Mouse (Mus musculus): ENCODE measurements around the gene Slco2a1. TPM values are rescaled to one million over a fixed set of nuclear protein-coding genes. Genes with fewer than 3 reads are reported as not detected.
A peak's percentile ranks its signal among the peaks of the same experiment; 100 is the strongest.

The Slco2a1 gene
- polyA plus RNA-seq, 1 experiment from 2014 or later: 15.2 TPM

DNA sequence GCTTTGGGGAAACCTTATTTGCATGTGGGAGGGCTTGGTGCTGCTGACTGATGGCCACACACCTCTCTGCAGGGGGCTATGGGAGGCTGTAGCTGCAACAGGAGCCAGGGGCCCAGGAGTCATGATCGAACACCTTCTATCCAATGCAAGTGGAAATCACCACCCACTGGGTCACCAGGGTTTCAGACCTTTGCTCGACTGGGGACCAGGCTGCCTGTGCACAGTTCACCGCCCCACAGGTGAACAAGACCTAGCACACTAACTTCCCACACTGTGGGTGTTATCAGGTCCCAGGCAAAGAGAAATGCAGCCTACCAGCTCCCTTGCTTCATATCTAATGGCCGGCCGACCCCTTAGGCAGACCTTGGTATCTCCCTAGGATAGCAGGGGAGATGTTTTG lies 8.1 kb upstream of the Slco2a1 start:
- ATAC-seq: peak; percentile 54
- 78% methylated on average over 5 of the region's 5 CpGs for WGBS
- Histone ChIP-seq H3K27ac (ENCODE audit: low read length) (no peak overlapping the region), H3K36me3 (ENCODE audit: control insufficient read depth, insufficient read depth, low read length) (no peaks in the 10 kb centered on the region), H3K4me2 (ENCODE audit: low read depth, low read length) (no peak overlapping the region), H3K9ac (ENCODE audit: low read depth, low read length) (no peak overlapping the region), H3K27me3 (replicated peaks; ENCODE audit: control insufficient read depth, insufficient read depth, low read length) (no peaks in the 10 kb centered on the region), H3K4me3 (ENCODE audit: low read length) (no peak overlapping the region), H3K9me3 (ENCODE audit: control insufficient read depth, low read length) (no peaks in the 10 kb centered on the region), H3K4me1 (ENCODE audit: control insufficient read depth, insufficient read depth, low read length) (no peaks in the 10 kb centered on the region)

- Histone ChIP-seq H3K27ac (ENCODE audit: low read length) (no peak overlapping the region), H3K27me3 (replicated peaks; ENCODE audit: control insufficient read depth, insufficient read depth, low read length) (no peaks in the 10 kb centered on the region), H3K36me3 (ENCODE audit: control insufficient read depth, insufficient read depth, low read length) (no peaks in the 10 kb centered on the region), H3K9ac (ENCODE audit: low read depth, low read length) (no peak overlapping the region), H3K4me3 (ENCODE audit: low read length) (no peak overlapping the region), H3K9me3 (ENCODE audit: control insufficient read depth, low read length) (no peaks in the 10 kb centered on the region), H3K4me1 (ENCODE audit: control insufficient read depth, insufficient read depth, low read length) (no peaks in the 10 kb centered on the region), H3K4me2 (ENCODE audit: low read depth, low read length) (no peak overlapping the region)
- ATAC-seq: no peak
- WGBS: 90% methylated on average over 2 of the region's 2 CpGs
These were observed 6.7 kb upstream of the Slco2a1 start for GRCm38 (mm10) chr9:102981791-102982190.

DNA sequence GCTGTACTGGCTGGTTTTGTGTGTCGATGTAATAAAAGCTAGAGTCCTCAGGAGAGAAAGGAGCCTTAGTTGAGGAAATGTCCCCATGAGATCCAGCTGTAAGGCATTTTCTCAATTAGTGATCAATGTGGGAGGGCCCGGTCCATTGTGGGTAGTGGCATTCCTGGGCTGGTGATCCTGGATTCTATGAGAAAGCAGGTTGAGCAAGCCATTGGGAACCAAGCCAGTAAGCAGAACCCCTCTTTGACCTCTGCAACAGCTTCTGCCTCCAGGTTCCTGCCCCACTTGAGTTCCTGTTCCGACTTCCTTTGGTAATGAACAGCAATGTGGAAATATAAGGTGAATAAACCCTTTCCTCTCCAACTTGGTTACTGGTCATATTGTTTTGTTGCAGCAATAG lies 6.1 kb upstream of the Slco2a1 start:
- no peaks in the 10 kb centered on the region for H3K36me3 ChIP-seq (ENCODE audit: control insufficient read depth, insufficient read depth, low read length)
- no peak overlapping the region for H3K9ac ChIP-seq (ENCODE audit: low read depth, low read length)
- no peaks in the 10 kb centered on the region for H3K9me3 ChIP-seq (ENCODE audit: control insufficient read depth, low read length)
- no peak overlapping the region for H3K4me3 ChIP-seq (ENCODE audit: low read length)
- H3K27ac ChIP-seq (ENCODE audit: low read length): no peak overlapping the region
- no peaks in the 10 kb centered on the region for H3K27me3 ChIP-seq (replicated peaks; ENCODE audit: control insufficient read depth, insufficient read depth, low read length)
- WGBS: 86% methylated on average over 3 of the region's 3 CpGs
- H3K4me1 ChIP-seq (ENCODE audit: control insufficient read depth, insufficient read depth, low read length): no peaks in the 10 kb centered on the region
- no peak overlapping the region for H3K4me2 ChIP-seq (ENCODE audit: low read depth, low read length)
- no peak for ATAC-seq

GRCm38 (mm10) chr9:102985111-102985510 lies 3.4 kb upstream of the Slco2a1 start:
- no peak overlapping the region for H3K4me2 ChIP-seq (ENCODE audit: low read depth, low read length)
- H3K9me3 ChIP-seq (ENCODE audit: control insufficient read depth, low read length): no peaks in the 10 kb centered on the region
- WGBS: 62% methylated on average over 1 of the region's 1 CpGs
- ATAC-seq: no peak
- H3K27me3 ChIP-seq (replicated peaks; ENCODE audit: control insufficient read depth, insufficient read depth, low read length): no peaks in the 10 kb centered on the region
- no peak overlapping the region for H3K9ac ChIP-seq (ENCODE audit: low read depth, low read length)
- no peak overlapping the region for H3K27ac ChIP-seq (ENCODE audit: low read length)
- H3K36me3 ChIP-seq (ENCODE audit: control insufficient read depth, insufficient read depth, low read length): no peaks in the 10 kb centered on the region
- no peaks in the 10 kb centered on the region for H3K4me1 ChIP-seq (ENCODE audit: control insufficient read depth, insufficient read depth, low read length)
- H3K4me3 ChIP-seq (ENCODE audit: low read length): no peak overlapping the region

GRCm38 (mm10) chr9:102985939-102986338 lies 2.6 kb upstream of the Slco2a1 start:
- no peaks in the 10 kb centered on the region for H3K9me3 ChIP-seq (ENCODE audit: control insufficient read depth, low read length)
- no peak overlapping the region for H3K4me3 ChIP-seq (ENCODE audit: low read length)
- H3K4me1 ChIP-seq (ENCODE audit: control insufficient read depth, insufficient read depth, low read length): no peaks in the 10 kb centered on the region
- no peak for ATAC-seq
- no peaks in the 10 kb centered on the region for H3K36me3 ChIP-seq (ENCODE audit: control insufficient read depth, insufficient read depth, low read length)
- H3K4me2 ChIP-seq (ENCODE audit: low read depth, low read length): no peak overlapping the region
- no peaks in the 10 kb centered on the region for H3K27me3 ChIP-seq (replicated peaks; ENCODE audit: control insufficient read depth, insufficient read depth, low read length)
- no peak overlapping the region for H3K27ac ChIP-seq (ENCODE audit: low read length)
- 39% methylated on average over 4 of the region's 4 CpGs for WGBS
- no peak overlapping the region for H3K9ac ChIP-seq (ENCODE audit: low read depth, low read length)

DNA sequence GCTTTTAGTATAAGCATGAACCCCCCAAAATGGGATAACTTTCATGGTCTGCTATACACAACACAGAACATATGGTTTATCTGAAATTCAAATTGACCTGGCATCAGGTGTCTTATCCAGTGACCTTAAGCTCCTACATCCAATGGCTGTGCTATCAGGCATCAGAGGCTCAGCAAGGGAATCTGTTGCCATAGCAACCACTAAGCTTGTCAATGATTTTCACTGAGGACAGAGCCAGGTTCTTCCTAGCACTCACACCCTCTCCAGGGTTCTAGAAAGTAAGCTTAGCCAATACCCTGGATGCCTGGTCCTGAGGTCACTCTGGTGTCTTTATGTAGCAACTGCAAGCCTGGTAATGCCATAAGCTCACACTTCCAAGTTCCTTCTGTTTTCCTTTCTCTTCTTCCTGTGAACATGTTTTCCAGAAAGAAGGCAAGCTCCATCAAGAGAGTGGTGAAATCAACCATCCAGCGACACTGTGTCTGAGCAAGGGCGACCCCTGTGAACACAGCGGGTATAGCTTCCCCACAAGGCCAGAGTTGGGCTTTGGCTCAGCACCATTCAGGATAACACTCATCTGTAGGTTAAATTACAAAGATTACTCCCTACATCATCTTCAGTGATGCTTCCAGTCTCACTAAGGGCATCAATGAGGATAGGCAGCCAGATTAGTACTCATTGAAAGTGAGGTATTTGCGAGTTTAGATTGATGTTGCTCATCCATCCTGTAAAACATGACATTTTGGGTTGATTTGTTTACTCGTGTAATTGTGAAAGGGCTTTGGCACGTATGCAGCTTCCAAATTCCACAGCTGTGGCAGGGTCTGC lies 2.0 kb downstream of the Slco2a1 start:
- Histone ChIP-seq H3K27ac (ENCODE audit: low read length) (no peak overlapping the region), H3K27me3 (replicated peaks; ENCODE audit: control insufficient read depth, insufficient read depth, low read length) (no peaks in the 10 kb centered on the region), H3K9me3 (ENCODE audit: control insufficient read depth, low read length) (no peaks in the 10 kb centered on the region), H3K4me1 (ENCODE audit: control insufficient read depth, insufficient read depth, low read length) (no peaks in the 10 kb centered on the region; the same call in 1 of the 2 replicates), H3K4me3 (ENCODE audit: low read length) (no peak overlapping the region), H3K4me2 (ENCODE audit: low read depth, low read length) (no peak overlapping the region), H3K9ac (ENCODE audit: low read depth, low read length) (no peak overlapping the region), H3K36me3 (ENCODE audit: control insufficient read depth, insufficient read depth, low read length) (no peaks in the 10 kb centered on the region)
- WGBS: 46% methylated on average over 6 of the region's 6 CpGs
- ATAC-seq: no peak

DNA sequence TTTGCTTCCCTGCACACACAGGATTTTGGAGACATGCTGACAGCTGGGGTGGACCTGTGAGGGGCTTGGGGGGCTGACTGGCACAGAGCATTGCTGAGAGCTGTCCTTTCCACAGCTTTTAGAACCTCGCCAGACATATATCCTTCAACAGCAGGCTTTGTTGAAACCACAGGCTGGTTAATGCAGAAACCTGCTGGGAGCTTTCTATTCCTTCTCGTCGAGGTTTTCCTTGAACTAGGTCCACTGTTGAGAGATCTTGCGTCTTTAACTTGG lies 2.6 kb downstream of the Slco2a1 start:
- no peaks in the 10 kb centered on the region for H3K27me3 ChIP-seq (replicated peaks; ENCODE audit: control insufficient read depth, insufficient read depth, low read length)
- H3K4me1 ChIP-seq (ENCODE audit: control insufficient read depth, insufficient read depth, low read length): no peaks in the 10 kb centered on the region; the same call in 1 of the 2 replicates
- no peaks in the 10 kb centered on the region for H3K9me3 ChIP-seq (ENCODE audit: control insufficient read depth, low read length)
- no peaks in the 10 kb centered on the region for H3K36me3 ChIP-seq (ENCODE audit: control insufficient read depth, insufficient read depth, low read length)
- no peak overlapping the region for H3K9ac ChIP-seq (ENCODE audit: low read depth, low read length)
- no peak overlapping the region for H3K4me3 ChIP-seq (ENCODE audit: low read length)
- H3K4me2 ChIP-seq (ENCODE audit: low read depth, low read length): no peak overlapping the region
- 81% methylated on average over 4 of the region's 4 CpGs for WGBS
- no peak for ATAC-seq
- no peak overlapping the region for H3K27ac ChIP-seq (ENCODE audit: low read length)

- no peak overlapping the region for H3K27ac ChIP-seq (ENCODE audit: low read length)
- 54% methylated on average over 6 of the region's 6 CpGs for WGBS
These were observed 4.4 kb downstream of the Slco2a1 start for GRCm38 (mm10) chr9:102992877-102993276.

DNA sequence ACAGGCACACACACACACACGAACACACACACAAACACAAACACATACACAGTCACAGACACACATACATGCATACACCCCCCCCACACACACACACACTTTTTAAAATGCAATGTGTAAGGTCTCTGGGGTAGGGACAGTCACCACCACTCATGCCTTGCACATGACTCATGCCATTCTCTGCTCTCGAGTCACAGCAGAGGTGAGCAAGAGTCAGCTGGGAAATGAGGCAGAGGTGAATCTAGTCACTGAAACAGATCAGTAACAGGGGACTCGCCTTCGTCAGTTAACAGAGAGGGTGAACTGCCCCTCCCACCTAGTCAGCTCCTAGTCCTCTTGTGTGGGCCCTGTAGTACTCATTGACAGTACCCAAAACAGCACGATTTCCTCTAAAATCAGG lies 5.3 kb downstream of the Slco2a1 start:
- no peaks in the 10 kb centered on the region for H3K36me3 ChIP-seq (ENCODE audit: control insufficient read depth, insufficient read depth, low read length)
- H3K4me2 ChIP-seq (ENCODE audit: low read depth, low read length): no peak overlapping the region
- H3K9me3 ChIP-seq (ENCODE audit: control insufficient read depth, low read length): no peaks in the 10 kb centered on the region
- no peak overlapping the region for H3K9ac ChIP-seq (ENCODE audit: low read depth, low read length)
- H3K27ac ChIP-seq (ENCODE audit: low read length): no peak overlapping the region
- no peak overlapping the region for H3K4me3 ChIP-seq (ENCODE audit: low read length)
- 64% methylated on average over 5 of the region's 5 CpGs for WGBS
- H3K4me1 ChIP-seq (ENCODE audit: control insufficient read depth, insufficient read depth, low read length): peaks cover 5% of the 10 kb centered on the region; the same call in 1 of the 2 replicates
- ATAC-seq: 0 out of 2 replicates have a peak, but pooled peaks have one; percentile 9
- no peaks in the 10 kb centered on the region for H3K27me3 ChIP-seq (replicated peaks; ENCODE audit: control insufficient read depth, insufficient read depth, low read length)

More at GRCm38 (mm10) chr9:102992877-102993276, 4.4 kb downstream of the Slco2a1 start:
- peaks cover 5% of the 10 kb centered on the region; the same call in 1 of the 2 replicates for H3K4me1 ChIP-seq (ENCODE audit: control insufficient read depth, insufficient read depth, low read length)
- H3K36me3 ChIP-seq (ENCODE audit: control insufficient read depth, insufficient read depth, low read length): no peaks in the 10 kb centered on the region
- no peak for ATAC-seq
- H3K9me3 ChIP-seq (ENCODE audit: control insufficient read depth, low read length): no peaks in the 10 kb centered on the region
- no peak overlapping the region for H3K9ac ChIP-seq (ENCODE audit: low read depth, low read length)
- no peak overlapping the region for H3K4me2 ChIP-seq (ENCODE audit: low read depth, low read length)
- no peak overlapping the region for H3K4me3 ChIP-seq (ENCODE audit: low read length)
- H3K27me3 ChIP-seq (replicated peaks; ENCODE audit: control insufficient read depth, insufficient read depth, low read length): no peaks in the 10 kb centered on the region
